Mouse (Mus musculus): ENCODE measurements around the gene Myct1. TPM values are rescaled to one million over a fixed set of nuclear protein-coding genes. Genes with fewer than 3 reads are reported as not detected.

Gene Myct1
- not detected for polyA plus RNA-seq (2017; shearing (Covaris generic))

GRCm38 (mm10) chr10:5593464-5593863, at the start of gene Myct1:
Gene Myct1 (plus strand): TSS chr10:5593775.
- no peak for ATAC-seq

GRCm38 (mm10) chr10:5546428-5546827, 47.1 kb upstream of the Myct1 start:
- ATAC-seq = no peak

GRCm38 (mm10) chr10:5547769-5548168, 45.8 kb upstream of the Myct1 start:
- no peak for ATAC-seq

GRCm38 (mm10) chr10:5548651-5549050, 44.9 kb upstream of the Myct1 start:
- ATAC-seq = no peak

- no peak for ATAC-seq
Observed at GRCm38 (mm10) chr10:5549871-5550167, 43.8 kb upstream of the Myct1 start.

GRCm38 (mm10) chr10:5550168-5551021, 43.2 kb upstream of the Myct1 start:
- no peak for ATAC-seq

GRCm38 (mm10) chr10:5551382-5551781, 42.2 kb upstream of the Myct1 start, which contains the start of gene Syne1:
Gene Syne1 (minus strand): TSS chr10:5551482.
- no peak for ATAC-seq

GRCm38 (mm10) chr10:5554941-5555340, 38.6 kb upstream of the Myct1 start:
- no peak for ATAC-seq

GRCm38 (mm10) chr10:5558808-5559207, 34.8 kb upstream of the Myct1 start:
- no peak for ATAC-seq

GRCm38 (mm10) chr10:5560526-5560925, 33.0 kb upstream of the Myct1 start:
- ATAC-seq = no peak

- ATAC-seq = no peak
Observed at GRCm38 (mm10) chr10:5561706-5562105, 31.9 kb upstream of the Myct1 start.

- ATAC-seq = no peak
Observed at GRCm38 (mm10) chr10:5568991-5569390, 24.6 kb upstream of the Myct1 start.

- no peak for ATAC-seq
Observed at GRCm38 (mm10) chr10:5570059-5570458, 23.5 kb upstream of the Myct1 start.

- ATAC-seq = no peak
Observed at GRCm38 (mm10) chr10:5571332-5571731, 22.2 kb upstream of the Myct1 start.

GRCm38 (mm10) chr10:5573328-5573727, 20.2 kb upstream of the Myct1 start:
- ATAC-seq = no peak

- no peak for ATAC-seq
Observed at GRCm38 (mm10) chr10:5591061-5591460, 2.5 kb upstream of the Myct1 start.

- ATAC-seq = no peak
Observed at GRCm38 (mm10) chr10:5591996-5592395, 1.6 kb upstream of the Myct1 start.

- ATAC-seq = no peak
Observed at GRCm38 (mm10) chr10:5594457-5594856, 882 bp downstream of the Myct1 start.

- ATAC-seq = no peak
Observed at GRCm38 (mm10) chr10:5596559-5596958, 3.0 kb downstream of the Myct1 start.

- peak; percentile 72 for ATAC-seq
Observed at GRCm38 (mm10) chr10:5600123-5600522, 6.5 kb downstream of the Myct1 start.

- ATAC-seq = no peak
Observed at GRCm38 (mm10) chr10:5603512-5603911, 9.9 kb downstream of the Myct1 start.

GRCm38 (mm10) chr10:5604371-5604770, 10.8 kb downstream of the Myct1 start:
- no peak for ATAC-seq

- no peak for ATAC-seq
Observed at GRCm38 (mm10) chr10:5608874-5609273, 15.3 kb downstream of the Myct1 start.

GRCm38 (mm10) chr10:5615186-5616040, 21.8 kb downstream of the Myct1 start:
- ATAC-seq = no peak

All from inflammation-experienced regulatory T-cells, adult 6 months (primary cell).